Mouse (Mus musculus) naive thymus-derived CD4-positive, alpha-beta T cell, adult 2 months (primary cell): ENCODE measurements around the gene Rnf182.
A peak's percentile ranks its signal among the peaks of the same experiment; 100 is the strongest.

ENCODE experiments used
- DNase-seq: peaks from one replicate; pipeline ENCODE4 v3.0.0-alpha.2; 2011; ENCODE audit warnings: low read depth

Rnf182 gene

DNA sequence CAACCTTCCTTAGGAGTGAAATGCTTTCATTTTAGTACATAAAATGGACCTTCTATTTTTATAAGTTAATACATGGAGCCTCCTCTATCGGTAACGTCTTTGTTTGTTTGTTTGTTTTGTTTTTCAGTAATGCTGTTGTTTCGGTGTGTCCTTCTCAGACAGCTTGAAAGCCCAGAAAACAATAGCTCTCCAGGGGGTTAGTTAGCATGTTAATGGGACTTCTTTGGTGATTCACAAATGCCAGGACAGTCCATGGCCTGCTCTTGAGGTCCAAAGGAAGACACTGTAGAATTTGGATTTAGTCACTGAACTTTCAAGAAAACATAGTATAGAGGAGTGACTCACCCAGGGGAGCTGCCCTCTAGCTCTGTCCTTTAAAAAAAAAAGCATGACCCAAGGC lies 843 bp upstream of the Rnf182 start:
- no peak for DNase-seq

DNA sequence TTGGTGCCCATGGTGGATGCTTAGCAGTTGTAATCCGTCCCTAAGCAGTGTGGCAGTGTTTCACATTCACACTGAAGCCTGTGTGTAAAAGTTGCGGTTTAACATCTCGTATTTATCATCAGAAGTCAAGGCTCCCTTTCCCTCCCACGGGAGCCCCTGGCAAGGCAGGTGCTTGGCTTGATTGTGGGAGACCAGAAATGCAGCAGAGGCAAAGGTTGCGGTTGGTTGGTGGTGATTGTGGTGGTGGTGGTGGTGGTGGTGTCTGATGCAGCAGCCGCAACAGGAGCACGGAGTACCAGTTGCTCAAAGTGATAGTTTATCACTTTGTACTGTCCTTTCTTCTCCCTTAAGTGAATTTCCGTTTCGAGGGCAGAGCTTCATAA lies 325 bp upstream of the Rnf182 start:
- DNase-seq: peak; percentile 50

DNA sequence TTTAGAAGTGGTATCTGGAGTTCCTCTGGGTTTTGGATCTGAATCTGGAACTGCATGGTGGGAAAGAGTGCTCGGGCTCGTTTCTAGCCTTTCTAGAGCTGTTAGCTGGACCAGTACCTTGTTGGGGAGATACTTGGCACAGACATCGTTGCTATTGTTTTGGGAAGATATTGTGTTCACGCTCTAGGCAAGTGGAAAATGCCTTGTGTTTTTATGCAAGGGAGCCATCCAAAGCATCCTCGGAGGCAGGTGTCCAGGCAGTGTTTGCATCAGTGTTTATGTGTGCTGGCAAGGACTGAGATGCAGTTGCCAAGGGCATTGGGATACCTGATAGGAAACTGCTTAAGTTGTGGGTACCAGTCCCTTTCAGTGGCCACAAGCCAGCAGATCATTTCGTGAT lies 1.0 kb downstream of the Rnf182 start:
- no peak for DNase-seq

DNA sequence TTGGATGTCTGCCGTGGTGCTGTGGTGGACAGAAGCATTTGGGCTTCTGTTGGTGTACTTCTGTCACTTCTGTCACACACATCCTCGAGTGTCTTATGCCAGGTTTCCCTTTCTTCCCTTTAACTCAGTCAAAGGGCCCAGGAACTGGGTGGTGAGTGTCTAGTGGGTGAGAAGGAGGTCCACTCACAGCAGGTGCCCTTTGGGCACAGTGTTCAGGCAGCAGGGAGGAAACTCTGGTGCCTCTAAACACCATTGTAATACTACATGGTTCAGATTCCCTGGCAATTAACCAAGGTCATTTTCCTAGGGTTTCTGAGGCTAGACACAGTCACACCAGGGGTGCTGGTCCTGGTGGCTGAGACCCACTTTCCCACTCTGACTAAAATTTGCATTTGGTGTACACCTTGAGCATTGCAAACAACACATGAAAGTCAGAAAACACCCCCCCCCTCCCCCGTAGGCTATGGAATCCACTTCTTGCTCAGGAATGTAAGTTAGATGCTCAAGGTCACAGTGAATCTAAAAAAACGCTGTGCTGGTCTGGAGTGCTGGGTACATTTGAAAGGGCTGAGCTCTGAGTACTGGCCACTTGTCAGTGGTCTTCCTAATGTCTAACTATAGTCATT lies 4.2 kb downstream of the Rnf182 start:
- DNase-seq: no peak

DNA sequence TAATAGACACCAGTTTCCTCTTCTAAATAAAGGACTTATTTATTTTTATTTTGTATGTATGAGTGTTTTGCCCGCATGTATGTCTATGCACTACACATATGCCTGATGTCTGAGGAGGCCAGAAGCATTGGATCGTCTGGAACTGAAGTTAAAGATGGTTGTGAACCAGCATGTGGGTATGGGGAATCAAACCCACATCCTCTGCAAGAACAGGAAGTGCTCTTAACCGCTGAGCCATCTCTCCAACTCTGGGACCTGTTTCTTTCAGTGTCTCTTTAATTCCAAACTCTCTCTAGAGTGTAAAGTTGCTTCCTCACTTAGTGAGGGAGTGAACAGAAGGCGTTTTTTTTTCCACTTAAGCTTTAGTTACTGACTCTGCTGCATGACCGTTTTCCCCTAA lies 12.4 kb downstream of the Rnf182 start:
- DNase-seq: peak; percentile 56

DNA sequence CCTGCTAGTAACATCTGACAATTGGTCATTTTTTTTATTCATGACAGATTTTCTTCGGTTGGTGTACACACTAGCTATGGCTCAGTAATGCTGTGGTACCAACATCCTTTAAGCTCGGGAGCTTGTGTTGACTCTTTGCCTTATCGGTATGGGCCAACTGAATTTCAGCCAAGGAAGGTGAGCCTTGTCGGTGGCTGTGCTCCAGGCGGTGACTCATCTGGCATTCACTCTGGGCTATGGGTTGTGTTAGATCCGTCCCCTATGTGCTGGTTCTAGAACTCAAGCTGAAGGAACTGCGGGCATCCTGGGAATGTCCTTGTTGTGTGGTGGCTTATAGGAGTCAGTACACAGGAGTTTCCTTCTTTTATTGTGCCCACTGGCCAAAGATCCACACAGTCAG lies 14.3 kb downstream of the Rnf182 start:
- DNase-seq: no peak

DNA sequence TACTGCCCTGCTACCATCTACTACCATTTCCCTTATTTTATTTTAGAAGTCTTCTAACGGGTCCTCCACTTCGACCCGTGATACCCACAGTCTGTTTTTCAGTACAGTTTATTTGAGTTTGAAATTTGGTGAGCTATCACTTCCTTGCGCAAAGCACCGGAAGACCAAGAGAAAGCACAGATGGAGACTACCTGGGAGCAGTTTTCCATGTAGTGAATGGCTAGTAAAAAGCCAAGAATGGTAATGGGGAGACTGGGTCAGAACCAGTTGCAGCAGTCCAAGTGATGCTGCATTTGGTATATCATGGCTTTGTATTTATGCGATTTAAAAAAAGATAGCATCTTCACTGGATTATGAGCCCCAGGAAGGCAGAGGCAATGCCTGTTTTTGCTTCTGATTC lies 15.8 kb downstream of the Rnf182 start:
- no peak for DNase-seq

DNA sequence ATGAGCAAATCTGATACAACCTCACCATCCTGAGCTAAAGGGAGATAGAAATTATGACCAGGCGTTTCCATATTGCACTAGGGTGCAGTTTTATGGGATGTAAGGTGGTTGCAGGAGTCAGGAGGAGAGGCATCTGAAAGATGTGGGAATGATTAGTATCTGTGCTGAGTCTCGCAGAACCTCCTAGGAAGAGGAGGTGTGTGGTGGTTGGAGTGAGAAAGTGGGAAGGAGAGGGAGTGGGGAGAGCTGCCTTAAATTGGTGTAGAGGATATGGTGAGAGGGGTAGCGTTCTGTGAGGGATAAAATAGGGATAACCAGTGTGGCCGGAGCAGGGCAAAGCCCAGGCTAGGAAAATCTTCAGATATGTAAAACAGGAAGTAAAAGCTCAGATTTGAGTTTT lies 17.5 kb downstream of the Rnf182 start:
- DNase-seq: no peak

DNA sequence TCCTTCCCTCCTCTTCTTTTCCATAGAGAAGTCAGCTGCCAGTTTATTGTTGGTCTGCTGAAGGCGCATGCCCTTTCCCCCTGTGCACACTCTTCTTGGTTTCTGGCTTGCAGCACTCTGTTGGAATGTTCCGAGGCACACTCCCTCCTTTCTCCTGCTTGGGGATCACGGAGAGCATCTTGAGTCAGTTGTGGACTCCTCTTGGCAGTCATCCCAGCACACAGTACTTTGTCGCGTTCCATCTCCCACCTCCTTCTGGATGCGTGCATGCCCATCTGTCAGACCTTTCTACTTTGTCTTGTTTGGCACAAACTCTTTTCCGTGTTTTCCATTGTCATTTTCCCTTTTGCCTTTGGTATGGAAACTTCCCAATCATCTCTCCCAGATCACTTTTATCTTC lies 22.2 kb downstream of the Rnf182 start:
- DNase-seq: no peak

DNA sequence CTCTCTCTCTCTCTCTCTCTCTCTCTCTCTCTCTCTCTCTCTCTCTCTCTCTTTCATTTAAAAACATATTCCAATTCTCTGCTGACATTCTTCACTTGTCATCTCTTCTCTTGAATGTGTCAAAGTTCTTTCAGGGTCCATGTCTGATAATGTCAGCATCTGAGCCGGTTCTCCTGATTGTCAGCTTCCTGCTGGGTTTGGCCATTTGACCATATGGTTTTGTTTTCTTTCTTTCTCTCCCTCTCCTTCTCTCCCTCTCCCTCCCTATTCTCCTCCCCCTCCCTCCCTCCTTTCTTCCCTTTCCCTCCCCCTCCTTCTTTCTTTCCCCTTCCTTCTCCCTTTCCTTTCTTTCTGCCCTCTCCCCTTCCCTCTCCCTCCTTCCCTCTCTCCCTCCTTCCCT lies 29.5 kb downstream of the Rnf182 start:
- no peak for DNase-seq

DNA sequence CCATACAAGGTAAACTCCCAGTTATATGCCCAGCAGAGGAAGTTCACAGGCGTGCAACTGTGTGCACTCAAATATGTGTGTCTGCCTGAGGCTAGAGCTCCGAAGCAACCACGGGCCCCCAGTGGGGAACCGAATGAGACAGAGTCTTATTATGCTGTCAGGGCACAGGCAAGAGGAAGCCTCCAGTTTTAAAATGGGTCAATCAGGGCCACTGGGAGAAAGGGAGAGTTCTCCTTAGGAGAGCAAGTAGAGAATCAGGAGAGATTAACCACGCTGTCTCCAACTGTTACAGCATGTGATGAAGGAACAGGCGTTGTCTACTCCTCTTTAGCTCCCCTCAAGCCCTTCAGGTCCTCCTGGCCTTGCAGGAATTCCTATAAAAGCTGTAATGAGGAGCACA lies 33.0 kb downstream of the Rnf182 start:
- no peak for DNase-seq

DNA sequence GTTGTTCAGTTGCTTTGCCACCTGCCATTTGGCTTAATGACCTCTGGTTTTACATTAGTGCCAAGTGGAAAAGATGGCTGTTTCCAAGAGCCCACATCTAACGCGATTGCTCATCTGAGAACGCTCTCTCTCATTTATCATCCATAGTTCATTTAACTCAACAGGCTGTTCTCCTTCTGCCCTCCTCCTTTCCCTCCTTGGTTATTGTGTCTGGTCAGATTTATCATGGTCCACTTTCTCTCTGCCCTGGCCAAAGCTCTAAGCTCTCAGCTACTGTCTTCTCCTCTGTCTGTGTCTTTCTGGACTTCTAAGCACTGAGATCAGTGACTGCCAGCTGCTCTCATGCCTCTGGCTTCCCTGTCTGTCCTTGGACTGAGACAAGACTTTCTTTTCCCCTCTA lies 35.8 kb downstream of the Rnf182 start:
- no peak for DNase-seq

DNA sequence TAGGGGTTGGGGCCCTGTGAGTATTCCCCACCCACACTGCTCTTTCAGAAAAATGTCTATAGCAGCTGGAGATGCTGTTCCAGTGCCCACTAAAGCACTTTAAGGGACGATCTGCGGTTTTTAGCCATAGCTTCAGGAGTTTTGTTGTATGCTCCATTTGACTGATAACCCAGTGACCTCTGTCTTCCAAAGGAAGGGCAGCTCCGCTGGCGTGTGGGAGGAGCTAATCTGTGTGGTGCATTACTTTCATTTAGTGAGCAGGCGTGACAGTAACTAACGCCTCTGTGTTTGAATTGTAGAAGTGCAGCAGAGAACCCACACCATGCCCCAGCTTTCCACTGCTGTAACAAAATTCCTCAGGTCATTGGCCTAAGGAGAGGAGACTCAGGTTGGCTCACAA lies 38.6 kb downstream of the Rnf182 start:
- no peak for DNase-seq

DNA sequence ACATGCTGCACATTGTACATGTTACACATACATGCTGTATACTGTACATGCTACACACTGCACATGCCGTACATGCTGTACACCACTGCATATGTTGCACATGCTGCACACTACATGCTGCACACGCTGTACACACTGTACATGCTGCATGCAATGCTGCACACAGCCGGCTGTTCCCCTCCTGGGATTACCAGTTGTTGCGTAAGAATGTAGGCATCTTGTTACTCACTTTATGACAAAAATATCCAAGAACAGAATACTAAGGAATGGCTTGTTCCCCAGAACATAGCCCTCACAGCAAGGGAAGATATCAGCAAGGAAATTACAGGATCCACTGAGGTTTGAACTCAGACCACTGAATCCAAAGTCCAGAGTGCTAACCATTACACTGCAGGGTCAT lies 47.7 kb downstream of the Rnf182 start:
- no peak for DNase-seq

DNA sequence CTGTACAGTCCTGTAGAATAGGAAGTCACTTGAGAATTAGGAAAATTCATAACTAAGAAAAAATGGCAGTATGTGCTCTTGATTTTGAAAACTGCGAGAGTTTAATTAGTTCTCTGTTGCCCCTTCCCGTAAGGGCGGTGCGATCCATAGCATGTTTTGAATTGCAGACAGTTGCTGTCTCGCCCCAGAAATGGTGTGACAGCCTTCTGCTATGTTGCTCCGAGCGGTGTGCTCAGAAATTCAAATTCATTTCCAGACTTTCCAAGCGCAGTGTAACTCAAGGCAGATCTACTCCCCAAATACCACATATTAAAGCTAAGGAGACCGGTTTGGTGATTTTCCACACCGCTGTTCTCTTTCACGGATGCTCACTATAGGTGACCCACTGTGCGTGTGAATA lies 50.6 kb downstream of the Rnf182 start:
- DNase-seq: no peak

DNA sequence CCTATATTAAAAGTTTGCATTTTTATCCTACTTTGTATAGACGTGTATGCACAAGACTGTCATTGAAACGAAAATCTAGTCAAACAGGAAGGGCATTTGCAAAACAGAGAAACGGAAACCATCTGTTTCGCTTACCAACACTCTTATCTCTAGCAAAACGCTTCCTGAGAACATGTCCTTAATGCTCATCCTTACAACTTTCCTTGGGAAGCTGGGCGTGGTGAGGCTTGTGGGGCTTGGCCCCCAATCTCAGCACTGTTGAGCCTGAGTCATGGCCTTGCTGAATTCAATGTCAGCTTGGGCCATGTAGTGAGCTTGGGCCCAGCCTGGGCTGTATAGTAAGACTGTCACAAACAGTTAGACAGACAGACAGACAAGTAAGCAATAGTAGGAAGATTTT lies 51.4 kb downstream of the Rnf182 start:
- peak; percentile 14 for DNase-seq

DNA sequence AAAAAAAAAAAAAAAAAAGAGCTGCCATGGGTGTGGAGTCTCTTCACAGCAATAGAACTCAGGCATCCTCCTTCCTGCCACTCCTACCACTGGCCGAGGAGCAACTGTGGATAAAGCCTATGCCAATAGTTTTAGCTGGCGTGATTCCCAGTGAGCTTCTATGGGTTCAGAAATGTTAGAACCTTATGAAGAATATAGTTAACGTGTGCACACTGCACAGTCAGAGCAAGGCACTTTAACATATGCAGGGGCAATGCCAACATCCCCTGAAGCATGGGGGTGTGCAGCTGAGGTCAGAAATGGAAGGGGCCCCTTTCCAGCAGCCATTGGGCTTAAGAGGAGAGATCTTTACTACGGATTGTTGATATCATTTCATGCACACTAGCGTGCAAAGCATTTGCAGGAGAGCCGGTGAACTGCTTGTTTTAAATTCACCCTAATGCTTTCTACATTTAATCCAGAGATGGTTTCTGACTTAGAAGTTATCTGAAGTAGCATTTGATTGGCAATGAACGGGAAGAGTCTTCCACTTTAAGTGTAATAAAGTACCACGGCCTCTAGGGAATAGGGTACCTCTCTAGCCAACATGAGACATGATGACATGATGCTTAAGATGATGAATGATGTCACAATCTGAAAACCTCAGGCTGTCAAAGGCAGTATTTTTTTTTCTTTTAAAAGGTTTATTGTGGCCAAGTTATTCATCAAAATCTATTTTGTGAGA lies 61.8 kb downstream of the Rnf182 start:
- no peak for DNase-seq

DNA sequence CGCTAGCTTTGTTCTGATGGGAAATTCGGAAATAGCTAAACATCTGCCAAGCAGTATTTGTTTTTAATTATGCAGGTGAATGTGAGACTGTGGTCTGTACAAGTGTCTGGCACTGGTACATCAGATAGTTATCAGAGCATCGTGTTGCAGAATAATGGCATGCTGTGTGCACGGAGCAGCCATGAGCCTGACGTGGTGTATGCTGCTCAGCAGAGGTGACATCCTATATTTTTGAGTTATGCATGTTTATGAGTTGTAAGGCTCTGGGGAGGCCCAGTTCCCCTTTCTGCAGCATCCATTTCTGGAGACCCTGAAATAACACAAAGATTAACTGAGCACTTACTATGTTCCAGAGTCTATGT lies 62.4 kb downstream of the Rnf182 start:
- no peak for DNase-seq

DNA sequence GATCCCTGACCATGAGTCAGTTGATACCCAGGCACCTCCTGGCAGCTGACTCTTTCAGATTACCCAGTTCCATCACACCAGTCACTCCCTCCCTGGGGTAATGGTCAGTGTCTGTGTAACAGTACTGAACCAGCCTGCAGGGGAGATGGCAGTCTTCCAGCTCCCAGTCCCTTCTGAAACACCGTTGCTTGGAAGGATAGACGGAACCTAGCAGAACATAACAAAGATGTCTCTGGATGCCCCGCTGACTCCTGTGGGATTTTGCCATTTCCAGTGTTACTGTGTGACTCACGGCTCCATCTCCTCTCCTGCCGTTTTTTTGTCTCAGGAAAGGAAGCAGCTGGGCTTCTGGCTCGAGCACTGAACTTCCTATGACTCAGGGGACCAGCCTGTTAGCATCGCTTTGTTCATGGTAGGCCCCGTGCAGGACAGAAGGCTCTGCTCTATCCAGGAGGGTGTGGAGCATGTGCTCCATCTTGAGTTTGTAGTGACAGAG lies 69.0 kb downstream of the Rnf182 start:
- DNase-seq: no peak

DNA sequence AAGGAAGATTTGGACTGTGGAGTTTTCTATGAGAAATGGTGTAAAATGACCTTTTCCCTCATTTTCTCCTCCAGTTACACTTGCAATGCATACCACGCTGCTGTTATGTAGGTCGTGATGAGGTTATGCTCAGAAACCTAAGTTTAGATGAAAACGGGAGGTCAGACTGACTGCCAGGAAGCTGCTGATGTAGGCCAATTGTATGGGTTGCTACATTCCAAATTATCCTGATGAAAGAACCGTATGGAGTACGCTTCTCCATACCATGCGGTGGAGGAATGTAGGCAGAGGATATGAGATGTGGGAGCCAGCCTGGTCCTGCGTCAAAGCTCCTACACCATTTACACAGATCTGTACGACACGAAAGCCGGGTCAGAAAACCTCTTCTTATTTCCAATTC lies 72.6 kb downstream of the Rnf182 start:
- DNase-seq: no peak

DNA sequence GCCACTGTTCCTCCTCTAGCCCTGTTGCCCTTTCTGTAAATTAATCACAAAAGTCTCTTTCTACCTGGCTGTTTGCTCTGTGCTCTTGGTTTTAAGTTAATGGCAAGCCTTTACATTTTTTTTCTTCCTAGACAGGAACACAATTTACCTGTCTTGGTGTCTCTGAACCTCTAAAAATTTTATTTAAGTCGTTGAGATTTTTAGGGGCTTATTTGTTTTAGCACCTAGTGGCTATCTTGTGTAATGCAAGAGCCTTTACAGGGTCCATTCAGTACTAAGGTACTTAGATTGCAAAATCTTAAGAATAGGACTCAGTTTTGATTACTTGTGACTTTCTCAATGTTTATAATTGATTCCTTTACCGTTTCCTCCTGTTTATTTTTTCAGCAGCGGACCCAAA lies 76.2 kb downstream of the Rnf182 start:
- DNase-seq: peak; percentile 5

DNA sequence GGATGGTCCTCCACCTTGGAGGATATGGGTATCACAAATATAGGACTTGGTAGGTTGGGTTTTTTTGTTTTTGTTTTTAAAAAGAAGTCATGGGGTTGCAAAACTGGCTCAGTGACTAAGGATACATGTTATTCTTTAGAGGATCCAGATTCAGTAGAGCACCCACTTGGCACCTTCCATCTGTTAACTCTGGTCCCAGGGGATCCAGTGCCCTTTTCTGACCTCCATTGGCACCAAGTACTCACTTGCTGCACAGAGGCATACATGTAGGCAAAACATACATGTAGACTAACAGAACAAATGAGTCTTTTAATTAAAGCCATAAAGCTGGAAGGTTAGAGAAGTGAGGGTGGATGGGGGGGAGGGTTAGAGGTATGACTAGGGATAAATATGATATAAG lies 80.0 kb downstream of the Rnf182 start:
- DNase-seq: no peak

DNA sequence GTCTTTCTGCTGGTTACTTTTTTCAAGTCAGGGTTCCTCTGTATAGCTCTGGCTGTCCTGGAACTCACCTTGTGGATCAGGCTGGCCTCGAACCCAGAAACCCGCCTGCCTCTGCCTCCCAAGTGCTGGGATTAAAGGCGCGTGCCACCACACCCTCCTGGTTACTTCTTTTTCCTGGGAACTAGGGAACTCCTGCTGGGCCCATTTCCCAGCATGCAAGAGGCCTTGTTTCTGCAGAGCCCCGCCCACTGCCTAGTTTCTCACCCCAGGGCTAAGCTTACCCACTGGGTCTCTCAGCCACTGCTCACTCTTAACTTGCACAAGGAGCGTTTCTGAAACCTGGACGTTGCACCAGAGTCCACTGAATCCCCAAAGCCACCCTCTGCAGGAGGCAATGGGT lies 80.5 kb downstream of the Rnf182 start:
- DNase-seq: no peak

DNA sequence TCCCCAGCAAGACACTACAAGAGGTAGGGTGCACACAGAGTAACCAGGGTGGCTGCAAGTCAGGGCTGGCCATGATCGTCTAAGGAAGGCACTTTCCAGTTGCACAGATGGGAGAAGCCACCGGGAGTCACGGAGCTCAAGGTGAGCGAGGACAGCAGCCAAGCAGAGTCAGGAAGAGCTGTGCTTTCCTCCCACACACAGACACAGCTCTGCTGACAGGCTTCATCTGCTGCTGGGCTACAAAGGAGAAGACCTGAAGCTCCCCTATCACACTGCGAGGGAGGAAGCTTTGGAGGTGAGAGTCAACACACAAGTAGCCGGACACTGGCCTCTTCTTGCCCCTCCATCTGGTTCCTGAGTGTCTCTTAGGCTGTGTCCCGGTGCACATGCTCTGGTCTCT lies 83.0 kb downstream of the Rnf182 start:
- no peak for DNase-seq
